Mouse (Mus musculus) frontal cortex, postnatal 25 days (tissue): Measurements from ENCODE around the gene Gpr171.
"Not testable (repeated sequence)": the region's sequence is repeated elsewhere in the genome, so short reads cannot be mapped to it uniquely, and the experiment has no call there.

Source experiments
- DNase-seq, 2 experiments: peaks; one replicate each; pipeline ENCODE4 v3.0.0; 2022; ENCODE audit warnings: low spot score in 2 of 2

Gene Gpr171

GRCm38 (mm10) chr3:59113973-59114517, 12.4 kb upstream of the Gpr171 start:
- no peak for DNase-seq

GRCm38 (mm10) chr3:59113291-59113690, 11.7 kb upstream of the Gpr171 start:
- DNase-seq, result not testable (repeated sequence)

DNA sequence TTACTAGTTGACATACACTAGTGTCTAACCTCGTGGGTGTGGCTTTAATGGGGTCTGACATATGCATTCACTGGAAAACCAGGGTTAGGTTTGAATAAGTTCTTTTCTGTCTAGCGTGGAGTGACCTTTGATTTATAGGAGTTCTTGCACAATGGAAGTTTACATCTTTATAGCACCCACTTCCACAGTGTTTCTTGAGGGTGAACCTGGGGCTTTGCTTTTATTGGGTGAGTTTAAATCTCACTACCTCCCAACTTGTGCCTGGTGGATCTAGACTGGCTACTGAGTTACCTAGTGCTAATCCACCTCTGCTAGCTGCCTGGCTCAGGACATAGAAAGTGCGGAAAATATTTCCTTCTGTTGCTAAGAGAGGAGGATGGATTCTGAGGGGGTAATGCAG, 10.3 kb upstream of the Gpr171 start:
- no peak for DNase-seq

DNA sequence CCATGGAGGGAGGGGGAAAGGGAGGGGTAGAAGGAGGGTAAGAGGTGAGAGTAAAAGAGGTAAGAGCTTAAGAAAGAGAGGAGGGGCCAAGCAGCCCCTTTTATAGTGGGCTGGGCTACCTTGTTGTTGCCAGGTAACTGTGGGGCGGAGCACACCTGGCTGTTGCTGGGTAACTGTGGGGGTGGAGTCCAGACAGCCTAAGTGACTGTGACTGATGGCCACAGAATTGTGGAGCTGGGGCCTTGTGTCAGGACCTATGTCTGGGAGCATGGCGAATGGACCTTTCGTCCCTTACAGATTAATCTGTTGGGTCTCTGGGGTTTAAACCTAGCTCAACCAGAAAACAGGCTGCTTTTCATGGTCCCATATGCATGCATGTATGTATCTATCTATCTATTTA, 8.2 kb upstream of the Gpr171 start:
- DNase-seq, result not testable (repeated sequence)

DNA sequence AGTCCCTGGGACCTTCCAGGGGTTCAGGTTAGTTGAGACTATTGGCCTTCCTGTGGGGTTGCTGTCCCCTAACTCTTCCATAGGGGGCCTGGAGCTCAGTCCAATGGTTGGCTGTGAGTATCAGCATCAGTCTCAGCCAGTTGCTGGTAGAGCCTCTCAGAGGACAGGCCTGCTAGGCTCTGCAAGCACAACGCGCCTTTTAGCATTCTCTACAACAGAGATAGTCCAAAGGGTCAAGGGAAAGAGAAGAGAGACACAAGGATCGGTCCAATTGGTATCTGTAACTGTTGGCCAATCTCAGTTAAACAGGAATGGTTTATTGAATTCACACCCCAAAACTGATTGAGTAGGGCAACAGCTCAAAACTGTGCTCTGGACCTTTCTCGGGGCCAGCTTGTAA, 5.8 kb upstream of the Gpr171 start:
- DNase-seq, result no peak

DNA sequence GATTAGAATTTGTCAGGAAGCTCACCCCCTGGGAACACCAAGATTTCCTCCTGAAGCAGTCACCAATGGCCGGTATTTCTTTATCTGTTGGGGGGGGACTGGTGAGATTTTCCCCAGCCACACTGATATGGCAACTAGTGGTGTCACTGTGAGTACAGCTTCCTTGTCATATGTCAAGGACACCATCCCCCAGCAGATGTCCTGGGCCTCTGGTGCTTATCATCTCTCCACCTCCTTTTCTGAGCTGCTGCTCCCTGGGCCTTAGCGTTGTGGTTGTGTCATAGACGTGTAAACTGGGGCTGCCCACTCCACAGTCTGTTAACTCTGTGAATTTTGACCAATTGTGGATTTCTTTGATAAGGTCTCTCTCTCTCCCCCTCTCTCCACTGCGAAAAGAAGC, 2.8 kb upstream of the Gpr171 start:
- no peak for DNase-seq

DNA sequence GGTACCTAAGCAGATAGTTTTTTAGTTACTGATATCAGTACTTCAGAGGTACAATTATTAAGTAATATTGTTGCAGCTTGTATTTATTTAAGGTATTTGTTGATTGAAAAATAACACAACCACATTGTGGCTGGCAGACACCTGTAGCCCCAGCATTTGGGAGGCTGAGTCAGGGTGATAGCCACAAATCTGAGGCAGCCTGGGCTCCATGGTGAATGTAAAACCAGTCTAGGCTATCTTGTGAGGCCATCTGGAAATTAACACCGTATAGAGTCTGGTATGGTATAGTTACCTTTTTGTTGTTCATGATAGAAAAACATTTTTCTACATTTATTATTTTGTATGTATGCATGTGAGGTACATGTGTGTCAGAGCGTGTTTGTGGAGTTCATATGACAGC, 525 bp upstream of the Gpr171 start:
- no peak for DNase-seq

DNA sequence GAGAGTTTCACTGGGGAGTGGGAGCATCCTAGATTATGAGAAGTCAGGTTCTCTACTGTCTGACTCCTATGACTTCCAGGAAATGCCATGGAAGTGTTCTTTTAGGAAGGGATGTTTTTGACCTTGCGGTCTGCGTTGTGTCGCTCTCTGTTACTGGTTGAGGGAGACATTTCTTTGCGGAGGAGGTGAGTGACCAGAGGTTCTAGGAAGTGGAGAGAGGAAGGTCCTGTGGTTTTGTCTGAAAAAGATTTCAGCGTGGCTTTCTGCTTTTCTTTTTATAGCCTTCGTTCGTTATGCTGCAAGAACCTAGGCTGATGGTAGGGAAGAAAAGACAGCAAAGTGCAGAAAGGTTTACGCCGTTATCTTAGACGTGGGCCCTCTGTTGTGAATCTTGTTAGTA, 3.1 kb downstream of the Gpr171 start:
- DNase-seq, result no peak

DNA sequence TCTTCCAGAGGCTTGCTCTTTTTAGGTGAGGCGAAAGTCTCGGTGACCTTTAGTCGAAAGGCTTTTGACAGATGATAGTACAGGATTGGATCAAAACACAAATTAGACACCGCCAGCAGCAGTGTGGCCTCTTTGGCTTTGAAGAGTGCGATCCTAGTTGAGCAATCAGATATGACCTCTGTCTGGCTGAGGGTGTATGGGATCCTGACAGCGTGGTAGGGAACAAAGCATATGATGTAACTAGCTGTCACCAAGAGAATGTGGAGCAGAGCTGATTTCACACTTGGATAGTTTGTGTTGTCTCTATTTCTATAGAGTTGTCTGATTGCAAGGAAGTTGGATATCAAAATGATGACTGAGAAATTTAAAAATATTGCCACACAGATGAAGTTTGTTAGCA, 4.2 kb downstream of the Gpr171 start:
- DNase-seq, result no peak

DNA sequence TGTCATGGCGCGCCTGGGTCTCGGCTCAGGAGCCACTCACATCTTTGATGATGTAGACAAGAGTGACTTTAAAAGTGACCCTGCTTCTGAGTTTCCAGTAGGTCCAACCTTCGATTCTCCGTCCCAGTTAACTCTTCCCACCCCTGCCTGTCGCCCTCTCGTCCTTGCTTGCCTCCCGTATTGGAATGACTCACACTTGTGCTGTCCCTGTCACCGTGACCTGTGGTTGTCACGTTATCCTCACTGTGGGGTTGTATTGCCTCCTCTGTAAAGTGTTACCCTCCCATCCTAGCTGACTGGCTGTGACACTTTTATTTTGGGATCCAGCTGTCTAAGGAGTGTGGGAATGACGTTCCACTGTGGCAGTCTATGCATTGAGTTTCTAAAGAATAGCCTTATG, 8.9 kb downstream of the Gpr171 start:
- DNase-seq, result no peak

- no peak for DNase-seq
These were observed 20.7 kb downstream of the Gpr171 start for GRCm38 (mm10) chr3:59080919-59081318.

DNA sequence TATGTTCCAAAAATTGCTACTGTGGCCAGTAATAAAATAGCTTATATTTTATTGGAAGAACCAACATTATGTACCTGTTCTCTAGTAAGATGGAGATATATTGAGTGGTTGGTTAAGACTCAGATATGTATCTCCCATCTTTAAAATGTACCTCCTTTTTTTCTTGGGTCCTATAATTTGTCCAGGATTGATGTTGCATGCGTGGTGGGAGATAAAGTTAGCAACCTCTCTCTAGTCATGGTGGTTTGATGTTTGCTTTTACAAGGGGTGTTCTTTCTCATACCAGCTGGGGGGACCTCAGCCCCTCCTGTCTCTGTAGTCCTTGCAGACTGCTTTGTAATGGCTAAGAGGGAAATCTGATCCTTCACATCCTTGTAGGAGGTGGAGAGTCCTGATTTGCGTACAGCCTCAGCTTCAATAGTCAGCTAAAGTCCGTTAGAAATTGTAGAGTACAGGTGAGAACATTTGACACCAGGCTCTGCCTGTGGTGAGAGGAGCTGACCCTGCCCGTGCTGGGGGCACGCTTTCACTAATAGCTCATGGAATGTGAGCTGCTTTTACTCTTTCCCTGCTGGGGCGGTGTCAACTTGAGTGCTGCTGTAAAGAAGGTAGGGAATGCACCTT, 21.2 kb downstream of the Gpr171 start:
- DNase-seq, result no peak

GRCm38 (mm10) chr3:59079327-59079726, 22.3 kb downstream of the Gpr171 start:
- no peak for DNase-seq

GRCm38 (mm10) chr3:59078585-59078984, 23.0 kb downstream of the Gpr171 start:
- DNase-seq, result no peak

DNA sequence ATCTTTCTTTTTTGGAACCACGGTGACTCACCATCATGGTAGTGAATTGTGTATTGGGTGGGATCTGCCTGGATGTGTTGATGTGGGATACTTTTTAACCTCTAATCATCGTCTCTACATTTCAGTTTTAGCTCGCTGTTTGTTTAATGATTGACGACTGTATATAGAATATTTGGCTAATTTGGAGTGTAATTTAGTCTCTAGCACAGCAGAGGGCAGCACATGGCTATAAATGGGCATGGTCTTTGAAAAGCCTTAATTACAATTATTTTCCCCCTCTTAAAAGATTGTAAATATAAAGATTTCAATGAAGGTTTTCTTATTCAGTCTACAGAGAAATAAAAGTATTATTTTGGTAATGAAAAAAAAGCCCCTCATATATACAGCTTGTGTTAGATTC, 24.3 kb downstream of the Gpr171 start:
- no peak for DNase-seq

DNA sequence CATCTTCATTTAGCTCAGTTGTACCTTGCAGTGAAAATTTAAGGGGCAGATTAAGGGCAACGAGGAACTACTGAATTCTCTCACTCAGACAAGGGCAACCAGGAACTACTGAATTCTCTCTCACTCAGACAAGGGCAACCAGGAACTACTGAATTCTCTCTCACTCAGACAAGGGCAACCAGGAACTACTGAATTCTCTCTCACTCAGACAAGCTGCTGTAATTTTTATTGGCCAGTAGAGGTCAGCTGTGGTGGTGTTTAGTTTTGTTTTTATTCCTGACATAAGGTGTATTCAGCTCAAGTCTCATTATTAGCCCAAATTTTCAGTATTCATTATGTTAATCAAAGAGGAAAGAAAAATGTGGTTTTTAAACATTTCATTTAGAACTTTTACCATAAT, 32.5 kb downstream of the Gpr171 start:
- not testable (repeated sequence) for DNase-seq

DNA sequence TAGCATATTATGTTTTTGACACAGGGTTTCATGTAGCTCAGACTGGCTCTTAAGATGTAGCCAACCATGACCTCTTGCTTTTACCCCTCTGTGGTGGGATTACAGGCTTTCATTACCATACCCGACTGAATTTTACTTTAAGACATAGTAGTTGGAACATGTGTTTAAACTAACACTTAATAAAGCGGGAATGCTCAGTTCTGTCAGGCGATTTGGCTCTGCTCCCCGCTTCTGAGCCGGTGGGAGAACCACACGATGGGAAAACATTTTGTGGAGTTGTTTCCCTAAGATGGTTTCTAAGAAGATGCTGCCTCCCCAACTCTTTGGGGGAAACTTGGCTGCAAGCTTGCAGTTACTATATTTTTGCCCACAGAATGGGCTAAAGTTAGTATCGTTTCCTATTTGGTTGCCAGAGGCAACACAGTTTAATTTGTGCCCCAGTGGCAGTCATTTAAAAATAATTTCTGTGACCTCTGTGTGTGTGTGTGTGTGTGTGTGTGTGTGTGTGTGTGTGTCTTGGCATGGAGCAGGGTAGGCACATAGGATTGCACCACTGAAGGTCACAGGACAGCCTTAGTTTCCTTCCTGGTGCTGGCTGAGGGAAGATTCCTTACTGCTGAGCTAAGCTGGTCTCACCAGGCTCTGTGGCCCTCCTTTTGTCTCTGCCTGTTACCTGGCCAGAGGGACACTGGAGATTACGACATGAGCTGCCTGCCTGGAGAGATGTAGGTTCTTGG, 34.9 kb downstream of the Gpr171 start:
- DNase-seq, result no peak

GRCm38 (mm10) chr3:59065937-59066336, 35.7 kb downstream of the Gpr171 start:
- DNase-seq, result peak in 1 of 2 experiments; percentile 23

- no peak for DNase-seq
These were observed 38.2 kb downstream of the Gpr171 start for GRCm38 (mm10) chr3:59063431-59063830.

- DNase-seq, result no peak
These were observed 39.5 kb downstream of the Gpr171 start for GRCm38 (mm10) chr3:59062141-59062540.

DNA sequence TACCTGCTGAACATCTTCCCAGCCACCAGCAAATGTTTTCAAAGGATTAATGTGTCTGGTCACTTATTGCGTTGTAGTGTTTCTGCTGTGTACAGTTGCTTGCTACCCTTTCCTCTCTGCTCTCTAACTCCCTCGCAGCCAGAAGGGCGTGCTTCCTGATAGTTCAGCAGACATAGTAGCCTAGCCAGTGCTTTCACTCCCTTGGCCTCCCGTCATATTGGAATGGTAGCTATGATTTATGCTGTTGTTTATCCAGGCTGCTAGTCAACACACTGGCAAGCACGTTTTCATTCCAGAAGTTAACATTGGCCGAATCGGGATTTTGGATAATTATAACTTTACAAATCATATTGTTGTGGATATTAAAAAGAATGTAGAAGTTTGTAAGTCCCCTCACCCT, 41.5 kb downstream of the Gpr171 start:
- no peak for DNase-seq

- DNase-seq, result peak; percentile 35 to 64
These were observed 42.5 kb downstream of the Gpr171 start for GRCm38 (mm10) chr3:59059022-59059541.
